Mouse (Mus musculus) E14TG2a.4 (cell line): ENCODE results near the gene Tppp2.
A peak's percentile ranks its signal among the peaks of the same experiment; 100 is the strongest.

Experiments
- H3K27me3 ChIP-seq: 2 replicates; pipeline ENCODE4 v1.6.1; 2014; ENCODE audit warnings: low read length, control low read depth; ENCODE audit not compliant: insufficient read depth
- H3K36me3 ChIP-seq: 2 replicates; pipeline ENCODE4 v1.6.1; 2014; ENCODE audit warnings: low read length, control low read depth; ENCODE audit not compliant: insufficient read depth
- H3K4me1 ChIP-seq: replicated peaks from 2 replicates; pipeline ENCODE4 v1.6.1; 2014; ENCODE audit warnings: low read depth, low read length, control low read depth
- H3K4me3 ChIP-seq: replicated peaks from 2 replicates; pipeline ENCODE4 v1.5.1; 2014; ENCODE audit warnings: mild to moderate bottlenecking, low read length
- H3K9me3 ChIP-seq: 2 replicates; pipeline ENCODE4 v1.6.1; 2014; ENCODE audit warnings: low read length, control low read depth
- CTCF ChIP-seq: conservative IDR thresholded peaks from 2 replicates; pipeline ENCODE4 v1.5.1; 2014; ENCODE audit warnings: low read length
- NANOG ChIP-seq: IDR thresholded peaks from 2 replicates; pipeline ENCODE4 v1.6.1; 2014; ENCODE audit warnings: borderline replicate concordance, low read length, mixed read lengths
- POU5F1 ChIP-seq: IDR thresholded peaks from 2 replicates; pipeline ENCODE4 v1.6.1; 2014; ENCODE audit warnings: low read length, borderline replicate concordance

The Tppp2 gene

DNA sequence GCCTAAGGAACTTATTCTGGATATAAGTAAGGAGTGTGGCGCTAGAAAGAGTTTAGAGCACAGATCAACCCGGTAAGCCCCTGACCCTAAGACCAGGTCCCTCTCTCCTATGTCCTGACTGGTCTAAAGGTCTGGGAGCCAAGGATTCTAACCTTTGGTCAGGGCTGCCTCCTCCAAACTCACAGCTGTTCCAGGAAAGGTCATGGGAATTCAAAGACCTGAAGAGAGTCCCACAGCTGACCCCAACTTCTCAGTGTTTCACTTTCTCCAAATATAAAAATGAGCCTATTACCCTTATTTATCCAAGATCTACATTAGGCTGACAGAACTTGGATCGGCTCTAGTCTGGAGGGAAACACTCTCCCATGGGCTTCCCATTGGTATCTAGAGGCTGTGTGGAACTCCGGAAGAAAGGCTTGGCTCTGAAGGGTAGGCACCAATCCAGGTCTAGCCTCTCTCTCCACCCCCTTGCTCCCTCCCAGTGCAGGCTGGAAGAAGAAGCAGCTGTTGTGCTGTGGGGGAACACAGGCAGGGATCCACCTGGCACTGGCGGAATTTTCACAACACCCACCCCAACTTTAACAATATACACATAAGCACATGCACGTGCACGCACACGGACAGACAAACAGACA is 11.2 kb downstream of the Tppp2 start:
- H3K4me3 ChIP-seq: no peak overlapping the region
- no peaks in the 10 kb centered on the region for H3K27me3 ChIP-seq
- TF ChIP-seq NANOG: no peak
- no peak for TF ChIP-seq CTCF
- no peak for TF ChIP-seq POU5F1
- no peaks in the 10 kb centered on the region for H3K4me1 ChIP-seq
- no peaks in the 10 kb centered on the region for H3K36me3 ChIP-seq
- peaks cover 33% of the 10 kb centered on the region for H3K9me3 ChIP-seq

DNA sequence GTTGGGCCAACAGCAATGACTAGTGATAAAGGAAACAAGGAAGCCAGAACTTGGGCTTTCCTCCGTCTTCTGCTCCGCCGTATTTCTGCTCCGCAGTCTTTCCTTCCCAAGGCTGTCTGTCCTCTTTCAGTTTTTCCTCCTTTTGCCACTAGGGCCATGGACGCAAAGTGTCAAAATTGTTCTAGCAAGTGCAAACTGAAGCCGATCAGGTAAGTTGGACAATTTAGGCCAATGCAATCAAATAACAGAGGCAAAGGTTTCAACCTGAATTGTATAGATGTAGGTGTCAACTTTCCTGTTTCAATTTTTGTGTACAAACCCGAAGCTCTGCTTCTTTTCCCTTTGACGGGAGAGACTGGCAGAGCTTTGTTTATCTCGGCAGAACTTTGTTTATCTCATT is 11.7 kb downstream of the Tppp2 start:
- H3K4me1 ChIP-seq: no peaks in the 10 kb centered on the region
- H3K36me3 ChIP-seq: no peaks in the 10 kb centered on the region
- no peak overlapping the region for H3K4me3 ChIP-seq
- peaks cover 33% of the 10 kb centered on the region for H3K9me3 ChIP-seq
- TF ChIP-seq CTCF (no peak), POU5F1 (no peak), NANOG (no peak)
- H3K27me3 ChIP-seq: no peaks in the 10 kb centered on the region

DNA sequence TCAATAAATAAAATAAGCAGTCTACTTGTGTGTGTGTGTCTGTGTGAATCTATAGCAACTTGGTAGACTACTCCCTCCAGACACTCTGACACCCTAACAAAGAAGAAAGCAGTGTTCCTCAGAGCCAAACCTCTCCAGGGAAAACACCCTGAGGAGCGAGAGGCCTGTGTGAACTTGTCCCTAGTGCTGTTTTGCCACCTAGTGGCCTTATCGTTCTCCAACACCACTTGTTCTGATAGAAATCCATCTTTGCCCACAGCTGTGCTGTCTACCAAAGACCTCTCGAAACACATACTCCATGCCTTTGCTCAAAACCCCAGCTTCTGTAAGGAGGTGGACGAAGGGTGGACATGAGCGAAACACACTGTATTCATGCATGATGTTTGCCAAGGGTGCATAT is 12.6 kb downstream of the Tppp2 start:
- Histone ChIP-seq H3K36me3 (no peaks in the 10 kb centered on the region), H3K9me3 (peaks cover 25% of the 10 kb centered on the region), H3K4me3 (no peak overlapping the region), H3K4me1 (no peaks in the 10 kb centered on the region), H3K27me3 (no peaks in the 10 kb centered on the region)
- TF ChIP-seq NANOG (no peak), POU5F1 (no peak), CTCF (peak; percentile 21)

DNA sequence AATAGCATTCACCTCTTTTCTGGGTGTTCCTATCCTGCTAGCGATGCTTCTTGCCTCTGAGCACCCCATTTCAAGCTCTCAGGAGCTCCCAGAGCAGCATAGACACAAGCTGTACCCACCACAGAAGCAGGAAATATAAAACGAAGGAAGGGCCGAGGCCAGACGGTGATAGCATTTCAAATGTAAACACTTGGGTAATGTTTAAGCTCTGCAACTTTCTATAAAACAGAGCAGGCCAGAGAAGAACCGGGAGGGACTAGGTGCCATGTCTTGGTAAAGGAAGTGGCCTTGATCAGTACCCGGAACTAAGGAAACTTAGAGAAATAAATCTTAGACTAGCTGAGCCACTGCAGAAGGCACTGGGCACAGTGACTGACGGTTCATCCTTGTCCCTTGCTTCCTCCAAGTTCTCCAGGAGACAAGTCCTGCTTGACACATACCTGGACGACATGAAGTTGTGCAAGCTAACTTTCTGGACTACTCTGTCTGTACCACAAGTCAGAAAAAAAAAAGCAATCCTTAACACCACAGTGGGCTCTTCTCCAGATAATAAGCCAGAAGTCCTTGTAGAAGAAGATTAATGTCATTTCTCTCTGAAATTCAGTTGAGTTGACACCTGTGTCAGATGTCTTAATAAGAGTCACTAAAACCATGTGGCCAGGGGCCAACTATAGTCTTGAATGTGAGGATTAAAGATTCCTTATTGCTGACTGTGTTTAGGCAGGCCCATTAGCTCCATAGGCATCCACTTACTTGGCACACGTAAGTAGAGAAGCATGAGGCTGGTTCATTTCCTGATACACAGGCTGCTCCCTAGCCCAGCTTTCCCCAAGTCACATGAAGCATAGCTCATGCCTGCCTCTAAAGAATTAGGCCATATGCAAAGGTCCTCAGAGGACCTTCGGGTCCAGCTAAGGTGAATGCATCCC is 14.1 kb downstream of the Tppp2 start:
- TF ChIP-seq NANOG (no peak), CTCF (no peak)
- Histone ChIP-seq H3K4me1 (no peaks in the 10 kb centered on the region), H3K4me3 (no peak overlapping the region), H3K27me3 (no peaks in the 10 kb centered on the region), H3K36me3 (no peaks in the 10 kb centered on the region), H3K9me3 (peaks cover 21% of the 10 kb centered on the region)

DNA sequence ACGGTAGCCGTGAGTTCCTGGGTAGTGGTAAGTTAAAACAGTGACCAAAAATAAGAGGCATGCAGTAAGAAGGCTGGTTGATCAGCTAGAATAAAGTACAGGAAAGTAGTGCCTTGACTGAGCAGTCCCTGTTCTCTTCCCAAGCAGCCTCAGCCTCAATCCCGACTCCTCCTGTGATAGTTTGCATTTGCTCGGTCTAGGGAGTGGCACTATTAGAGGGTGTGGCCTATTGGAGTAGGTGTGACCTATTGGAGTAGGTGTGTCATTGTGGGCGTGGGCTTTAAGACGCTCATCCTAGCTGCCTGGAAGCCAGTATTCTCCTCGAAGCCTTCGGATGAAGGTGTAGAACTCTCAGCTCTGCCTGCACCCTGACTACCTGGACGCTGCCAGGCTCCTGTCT is 20.8 kb downstream of the Tppp2 start:
- Histone ChIP-seq H3K9me3 (peaks cover 30% of the 10 kb centered on the region), H3K4me3 (no peak overlapping the region), H3K36me3 (no peaks in the 10 kb centered on the region), H3K27me3 (peaks cover 9% of the 10 kb centered on the region), H3K4me1 (peaks cover 44% of the 10 kb centered on the region)
- TF ChIP-seq CTCF: no peak
- no peak for TF ChIP-seq NANOG
- TF ChIP-seq POU5F1: no peak

DNA sequence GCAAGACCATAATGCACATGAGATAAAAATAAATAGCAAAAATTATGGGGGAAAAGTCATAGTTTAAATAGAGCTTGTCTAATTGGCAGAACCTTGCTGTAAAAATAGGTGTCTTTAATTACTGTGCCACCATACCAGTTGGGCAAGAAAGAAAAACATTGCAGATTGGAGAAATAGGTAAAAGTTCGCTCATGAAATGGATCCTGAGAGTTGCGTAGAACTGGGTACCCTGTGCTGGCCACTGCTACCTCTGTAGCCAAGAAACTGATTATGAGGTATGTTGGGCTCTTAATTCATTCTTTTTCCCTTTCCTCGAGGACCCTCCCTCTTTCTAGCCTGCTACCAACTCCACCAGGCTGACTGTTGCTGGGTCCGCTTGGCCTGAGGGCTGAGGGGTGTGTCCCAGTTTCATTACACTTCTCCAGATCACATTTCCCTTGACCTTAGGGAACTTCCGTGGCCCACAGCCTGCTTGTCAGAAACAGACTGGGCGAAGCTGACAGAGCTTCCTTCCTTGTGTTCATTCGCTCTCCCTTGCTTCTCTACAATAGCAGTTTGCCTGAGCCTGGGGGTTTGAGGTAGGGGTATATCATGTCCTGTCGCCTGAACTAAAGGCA is 22.8 kb downstream of the Tppp2 start:
- Histone ChIP-seq H3K27me3 (peaks cover 15% of the 10 kb centered on the region), H3K4me3 (no peak overlapping the region), H3K4me1 (peaks cover 44% of the 10 kb centered on the region), H3K36me3 (no peaks in the 10 kb centered on the region), H3K9me3 (peaks cover 19% of the 10 kb centered on the region)
- TF ChIP-seq POU5F1 (no peak), CTCF (no peak), NANOG (no peak)

DNA sequence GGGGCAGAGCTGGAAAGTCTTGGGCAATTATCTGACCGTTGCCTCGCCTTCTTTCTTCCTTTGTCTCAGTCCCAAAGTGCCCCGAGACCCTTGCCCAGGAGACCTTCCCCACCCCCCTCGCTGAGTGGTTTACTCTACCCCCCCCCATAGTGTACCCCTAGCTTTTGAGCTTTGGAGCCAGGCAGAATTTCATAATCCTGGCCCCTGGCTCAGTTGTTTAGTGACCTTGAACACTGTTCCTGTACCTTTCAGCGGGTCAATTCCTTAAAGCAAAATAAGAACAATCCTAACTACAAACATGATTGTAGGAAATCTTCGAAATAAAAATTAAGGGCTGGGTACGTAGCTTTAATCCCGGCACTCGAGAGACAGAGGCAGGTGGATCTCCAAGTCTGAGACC is 23.4 kb downstream of the Tppp2 start:
- TF ChIP-seq CTCF (no peak), POU5F1 (no peak), NANOG (no peak)
- peaks cover 44% of the 10 kb centered on the region for H3K4me1 ChIP-seq
- no peaks in the 10 kb centered on the region for H3K36me3 ChIP-seq
- H3K9me3 ChIP-seq: peaks cover 14% of the 10 kb centered on the region
- peaks cover 15% of the 10 kb centered on the region for H3K27me3 ChIP-seq
- no peak overlapping the region for H3K4me3 ChIP-seq

DNA sequence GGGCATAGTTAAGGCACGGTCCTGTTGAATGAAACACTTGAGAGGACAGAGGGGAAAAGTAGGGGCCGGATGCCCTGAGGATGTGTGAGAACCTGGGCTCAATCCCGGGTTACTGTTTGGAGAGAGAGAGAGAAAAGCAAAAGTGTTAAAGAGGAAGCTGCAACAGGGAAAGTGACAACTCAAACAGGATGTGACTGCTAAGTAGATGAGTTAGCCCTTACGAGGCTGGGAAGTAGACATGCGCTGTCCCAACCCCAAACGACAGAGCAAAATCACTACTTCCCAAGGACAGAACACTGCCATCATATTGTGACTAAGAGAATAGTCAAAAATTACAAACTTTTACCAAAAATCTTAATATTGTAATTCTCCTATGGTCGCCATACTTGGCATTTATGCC is 24.0 kb downstream of the Tppp2 start:
- Histone ChIP-seq H3K27me3 (peaks cover 15% of the 10 kb centered on the region), H3K4me3 (no peak overlapping the region), H3K36me3 (no peaks in the 10 kb centered on the region), H3K4me1 (peaks cover 44% of the 10 kb centered on the region), H3K9me3 (peaks cover 12% of the 10 kb centered on the region; the same call in 1 of the 2 replicates)
- TF ChIP-seq NANOG (no peak), CTCF (no peak)

DNA sequence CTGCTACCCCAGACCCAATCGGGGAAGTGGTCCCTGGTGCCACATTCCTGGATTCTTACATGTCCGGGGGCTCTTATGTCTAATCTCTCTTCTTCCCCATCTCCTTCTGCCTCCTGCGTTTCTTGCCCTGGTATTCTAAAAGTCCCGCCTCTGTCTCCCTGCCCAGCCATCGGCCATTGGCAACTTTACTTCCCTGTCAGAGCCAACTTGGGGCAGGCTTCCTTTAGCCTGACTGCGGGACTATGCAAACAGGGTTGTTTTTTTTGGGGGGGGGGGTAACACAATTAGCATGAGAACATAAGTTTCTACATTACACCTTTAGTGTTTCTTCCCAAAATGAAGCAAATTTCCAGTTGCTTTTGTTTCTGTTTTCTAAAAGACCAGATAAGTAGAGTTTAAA is 25.1 kb downstream of the Tppp2 start:
- peaks cover 1% of the 10 kb centered on the region; the same call in 1 of the 2 replicates for H3K9me3 ChIP-seq
- H3K27me3 ChIP-seq: peaks cover 15% of the 10 kb centered on the region
- H3K4me3 ChIP-seq: peak overlapping the region; percentile 46
- H3K4me1 ChIP-seq: peaks cover 42% of the 10 kb centered on the region
- H3K36me3 ChIP-seq: no peaks in the 10 kb centered on the region
- no peak for TF ChIP-seq NANOG
- no peak for TF ChIP-seq POU5F1
- TF ChIP-seq CTCF: no peak
